Mouse (Mus musculus): Measurements from ENCODE around the gene Kcnj1. TPM values are rescaled to one million over a fixed set of nuclear protein-coding genes. Genes with fewer than 3 reads are reported as not detected.
A peak's percentile ranks its signal among the peaks of the same experiment; 100 is the strongest.

Gene Kcnj1
- polyA plus RNA-seq, 1 experiment = not detected

DNA sequence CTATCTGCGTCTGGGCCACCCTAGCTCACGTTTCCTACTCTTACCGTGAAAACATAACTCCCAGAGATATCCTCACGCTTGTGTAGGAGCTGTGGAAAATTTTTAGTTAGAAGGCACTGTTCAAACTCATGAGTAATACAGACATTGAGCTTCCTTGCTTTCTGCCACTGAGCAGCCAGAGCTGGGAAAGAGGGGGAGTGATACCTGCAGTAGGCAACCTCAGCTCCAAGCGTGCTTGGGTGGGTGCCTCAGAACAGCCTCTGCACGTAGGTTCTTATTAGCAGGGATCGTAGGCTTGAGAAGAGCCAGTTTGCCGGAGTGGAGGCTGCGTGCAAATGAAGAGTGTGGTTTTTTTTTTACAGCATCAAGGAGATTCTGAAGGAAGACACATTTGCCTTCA is 19.4 kb downstream of the Kcnj1 start:
- 80% methylated on average over 9 of the region's 9 CpGs for WGBS
- no peaks in the 10 kb centered on the region for H3K36me3 ChIP-seq (ENCODE audit: control insufficient read depth, insufficient read depth, low read length)
- TF ChIP-seq CTCF (IDR thresholded peaks at IDR 0.05; ENCODE audit: extremely low read depth, insufficient read length, insufficient replicate concordance, low read depth, low read length) = no peak
- no peak for TF ChIP-seq POLR2A (IDR thresholded peaks at IDR 0.05; ENCODE audit: low read depth, low read length)
- H3K4me3 ChIP-seq (ENCODE audit: low read depth, low read length) = no peak overlapping the region
- H3K27ac ChIP-seq (ENCODE audit: insufficient read depth, low read depth, low read length) = no peak overlapping the region
- H3K27me3 ChIP-seq (ENCODE audit: control insufficient read depth, insufficient read depth, low read length) = no peaks in the 10 kb centered on the region
- H3K4me1 ChIP-seq (ENCODE audit: control insufficient read depth, insufficient read depth, insufficient read length, low read length) = no peaks in the 10 kb centered on the region

DNA sequence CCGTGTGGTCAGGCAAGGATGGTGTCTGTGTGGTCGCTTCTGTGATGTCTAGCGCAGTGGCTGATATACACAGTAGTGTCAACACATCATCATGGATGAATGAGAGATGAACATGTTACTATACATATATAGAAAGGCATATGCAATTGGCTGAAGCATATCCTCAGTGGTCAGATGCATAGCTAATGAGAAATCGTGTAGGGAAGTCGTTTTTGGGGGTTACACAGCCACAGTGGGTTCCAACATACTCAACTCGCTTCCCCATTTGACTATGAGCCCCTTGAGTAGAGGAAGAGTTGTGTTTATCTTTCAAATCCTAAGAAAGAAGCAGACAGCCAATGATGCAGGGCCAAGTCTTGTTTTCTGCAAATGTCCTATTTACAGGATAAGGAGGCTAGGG is 20.4 kb downstream of the Kcnj1 start:
- no peaks in the 10 kb centered on the region for H3K4me1 ChIP-seq (ENCODE audit: control insufficient read depth, insufficient read depth, insufficient read length, low read length)
- no peak overlapping the region for H3K4me3 ChIP-seq (ENCODE audit: low read depth, low read length)
- no peak overlapping the region for H3K27ac ChIP-seq (ENCODE audit: insufficient read depth, low read depth, low read length)
- no peak for TF ChIP-seq CTCF (IDR thresholded peaks at IDR 0.05; ENCODE audit: extremely low read depth, insufficient read length, insufficient replicate concordance, low read depth, low read length)
- no peak for TF ChIP-seq POLR2A (IDR thresholded peaks at IDR 0.05; ENCODE audit: low read depth, low read length)
- WGBS = 73% methylated on average over 6 of the region's 6 CpGs
- no peaks in the 10 kb centered on the region for H3K27me3 ChIP-seq (ENCODE audit: control insufficient read depth, insufficient read depth, low read length)
- no peaks in the 10 kb centered on the region for H3K36me3 ChIP-seq (ENCODE audit: control insufficient read depth, insufficient read depth, low read length)

- 62% methylated on average over 4 of the region's 4 CpGs for WGBS
These were observed 22.5 kb downstream of the Kcnj1 start for GRCm38 (mm10) chr9:32394761-32395161.

GRCm38 (mm10) chr9:32400212-32400611 is 27.9 kb downstream of the Kcnj1 start:
- 33% methylated on average over 2 of the region's 2 CpGs for WGBS
- no peak for TF ChIP-seq POLR2A (IDR thresholded peaks at IDR 0.05; ENCODE audit: low read depth, low read length)
- TF ChIP-seq CTCF (IDR thresholded peaks at IDR 0.05; ENCODE audit: extremely low read depth, insufficient read length, insufficient replicate concordance, low read depth, low read length) = no peak
- no peaks in the 10 kb centered on the region for H3K36me3 ChIP-seq (ENCODE audit: control insufficient read depth, insufficient read depth, low read length)
- peaks cover 1% of the 10 kb centered on the region; the same call in 1 of the 2 replicates for H3K27me3 ChIP-seq (ENCODE audit: control insufficient read depth, insufficient read depth, low read length)
- H3K4me3 ChIP-seq (ENCODE audit: low read depth, low read length) = no peak overlapping the region
- H3K27ac ChIP-seq (ENCODE audit: insufficient read depth, low read depth, low read length) = no peak overlapping the region
- H3K4me1 ChIP-seq (ENCODE audit: control insufficient read depth, insufficient read depth, insufficient read length, low read length) = no peaks in the 10 kb centered on the region

More at GRCm38 (mm10) chr9:32394761-32395161, 22.5 kb downstream of the Kcnj1 start:
- no peak overlapping the region for H3K4me3 ChIP-seq (ENCODE audit: low read depth, low read length)
- H3K27ac ChIP-seq (ENCODE audit: insufficient read depth, low read depth, low read length) = no peak overlapping the region
- no peaks in the 10 kb centered on the region for H3K36me3 ChIP-seq (ENCODE audit: control insufficient read depth, insufficient read depth, low read length)
- TF ChIP-seq CTCF (IDR thresholded peaks at IDR 0.05; ENCODE audit: extremely low read depth, insufficient read length, insufficient replicate concordance, low read depth, low read length) (no peak), POLR2A (IDR thresholded peaks at IDR 0.05; ENCODE audit: low read depth, low read length) (no peak)
- H3K4me1 ChIP-seq (ENCODE audit: control insufficient read depth, insufficient read depth, insufficient read length, low read length) = no peaks in the 10 kb centered on the region
- no peaks in the 10 kb centered on the region for H3K27me3 ChIP-seq (ENCODE audit: control insufficient read depth, insufficient read depth, low read length)

- Histone ChIP-seq H3K4me1 (ENCODE audit: control insufficient read depth, insufficient read depth, insufficient read length, low read length) (no peaks in the 10 kb centered on the region), H3K27me3 (ENCODE audit: control insufficient read depth, insufficient read depth, low read length) (peaks cover 3% of the 10 kb centered on the region; the same call in 1 of the 2 replicates), H3K27ac (ENCODE audit: insufficient read depth, low read depth, low read length) (no peak overlapping the region), H3K36me3 (ENCODE audit: control insufficient read depth, insufficient read depth, low read length) (no peaks in the 10 kb centered on the region), H3K4me3 (ENCODE audit: low read depth, low read length) (no peak overlapping the region)
- WGBS = 32% methylated on average over 5 of the region's 5 CpGs
- no peak for TF ChIP-seq POLR2A (IDR thresholded peaks at IDR 0.05; ENCODE audit: low read depth, low read length)
- no peak for TF ChIP-seq CTCF (IDR thresholded peaks at IDR 0.05; ENCODE audit: extremely low read depth, insufficient read length, insufficient replicate concordance, low read depth, low read length)
These were observed 28.4 kb downstream of the Kcnj1 start for GRCm38 (mm10) chr9:32400662-32401161.

DNA sequence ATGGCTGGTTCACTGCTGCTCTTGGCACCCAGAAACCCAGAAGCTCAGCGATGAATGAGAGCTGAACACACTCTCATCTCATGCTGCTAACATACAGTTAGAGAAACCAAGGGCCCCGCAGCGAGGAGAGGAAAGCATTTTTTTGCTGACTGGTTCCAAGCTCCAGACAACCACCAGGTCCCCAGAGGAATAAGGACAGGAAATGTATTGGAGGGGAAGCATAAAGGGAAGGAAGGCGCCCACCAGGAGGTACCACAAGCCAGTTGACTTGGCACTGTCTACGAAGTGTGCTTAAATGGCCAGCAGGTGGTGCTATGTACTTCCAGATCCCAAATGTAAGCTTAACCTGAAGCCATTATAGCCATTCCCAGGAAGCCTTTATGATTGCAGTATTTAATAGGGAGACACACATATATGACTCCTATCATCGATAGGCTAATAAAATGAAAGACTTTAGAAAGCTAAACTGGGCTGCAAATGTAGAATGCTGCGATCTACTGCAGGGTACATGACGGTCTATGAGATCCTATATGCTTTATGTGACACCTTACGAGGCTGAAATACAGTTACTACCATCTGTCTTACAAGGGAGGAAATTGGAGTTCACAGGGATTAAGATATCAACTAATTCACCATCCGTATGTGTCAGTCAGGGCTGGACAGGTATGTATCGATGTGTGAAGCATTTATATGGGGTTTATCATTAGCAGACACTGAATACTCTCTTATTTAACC is 33.1 kb downstream of the Kcnj1 start:
- TF ChIP-seq CTCF (IDR thresholded peaks at IDR 0.05; ENCODE audit: extremely low read depth, insufficient read length, insufficient replicate concordance, low read depth, low read length) (peak; percentile 55; the same call in 1 of the 2 replicates), POLR2A (IDR thresholded peaks at IDR 0.05; ENCODE audit: low read depth, low read length) (no peak)
- 40% methylated on average over 11 of the region's 11 CpGs for WGBS
- peaks cover 16% of the 10 kb centered on the region for H3K27me3 ChIP-seq (ENCODE audit: control insufficient read depth, insufficient read depth, low read length)
- no peak overlapping the region for H3K4me3 ChIP-seq (ENCODE audit: low read depth, low read length)
- H3K4me1 ChIP-seq (ENCODE audit: control insufficient read depth, insufficient read depth, insufficient read length, low read length) = no peaks in the 10 kb centered on the region; the same call in 1 of the 2 replicates
- no peak overlapping the region for H3K27ac ChIP-seq (ENCODE audit: insufficient read depth, low read depth, low read length)
- no peaks in the 10 kb centered on the region for H3K36me3 ChIP-seq (ENCODE audit: control insufficient read depth, insufficient read depth, low read length)

GRCm38 (mm10) chr9:32408730-32409059 is 36.4 kb downstream of the Kcnj1 start:
- 31% methylated on average over 8 of the region's 8 CpGs for WGBS
- peak overlapping the region; percentile 55; the same call in 1 of the 2 replicates for H3K4me3 ChIP-seq (ENCODE audit: low read depth, low read length)

More at GRCm38 (mm10) chr9:32408730-32409059, 36.4 kb downstream of the Kcnj1 start:
- Histone ChIP-seq H3K27ac (ENCODE audit: insufficient read depth, low read depth, low read length) (no peak overlapping the region), H3K27me3 (ENCODE audit: control insufficient read depth, insufficient read depth, low read length) (peaks cover 16% of the 10 kb centered on the region), H3K36me3 (ENCODE audit: control insufficient read depth, insufficient read depth, low read length) (no peaks in the 10 kb centered on the region), H3K4me1 (ENCODE audit: control insufficient read depth, insufficient read depth, insufficient read length, low read length) (no peaks in the 10 kb centered on the region; the same call in 1 of the 2 replicates)
- TF ChIP-seq CTCF (IDR thresholded peaks at IDR 0.05; ENCODE audit: extremely low read depth, insufficient read length, insufficient replicate concordance, low read depth, low read length) (no peak), POLR2A (IDR thresholded peaks at IDR 0.05; ENCODE audit: low read depth, low read length) (no peak)

All from small intestine, adult 2 months (tissue).